In the genomic region with DNA sequence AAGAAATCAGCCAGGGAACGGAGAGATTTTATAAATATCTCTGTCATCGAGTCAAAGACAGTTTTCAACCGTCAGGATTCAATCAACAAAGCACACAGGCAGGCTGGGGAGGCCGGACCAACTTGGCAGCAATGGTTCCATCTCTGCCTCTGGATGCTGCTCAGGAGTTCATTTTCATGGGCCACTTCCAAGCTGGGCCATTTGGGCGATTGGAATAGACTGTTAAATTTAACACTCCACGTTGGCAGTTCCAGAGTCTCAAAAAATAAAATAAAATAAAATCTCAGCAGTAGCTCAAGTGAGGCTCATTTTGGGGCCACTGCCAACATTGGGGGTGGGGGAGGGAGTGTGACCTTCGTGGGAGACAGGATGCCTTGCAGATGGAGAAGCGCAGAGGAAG, we compare ENCODE assay signal across 22 mouse cellular contexts.
DNase-seq lines count a peak whose midpoint lies in the region; ATAC-seq and TF ChIP-seq lines count a peak whose summit lies in the region.
"Had no signal": no experiment of that assay in that cellular context is flagged by ENCODE, and none has a peak within 500 bp of the region (broad histone marks: within the 10 kb centered on the region; RNA-seq: fewer than 3 reads in every experiment).

No protein-coding gene starts in this region.

- no peak for DNase-seq in left cerebral cortex, adult 2 months (ENCODE audit: extremely low spot score in 1 of 2, low spot score in 2 of 2)
- no peak for DNase-seq in left cerebral cortex, postnatal 4 days
- DNase-seq in right cerebral cortex, postnatal 10 days (ENCODE audit: low spot score in 2 of 2): peak; percentile 79 to 86
- no peak for DNase-seq in right cerebral cortex, postnatal 14 days
- no peak for DNase-seq in cerebellum, postnatal 14 days
- DNase-seq: adrenal gland, postnatal 14 days; cerebellum, adult 11 months; cerebellum, adult 9-11 months; kidney, adult 8-10 months; kidney, postnatal 10 days; lung, postnatal 4 days; thymus, adult 18-20 months; thymus, postnatal 36 days had no signal

- H3K27me3 ChIP-seq in forebrain, embryonic 15.5 days: no peaks in the 10 kb centered on the region
- H3K27me3 ChIP-seq in forebrain, embryonic 12.5 days: no peaks in the 10 kb centered on the region; the same call in 1 of the 2 replicates
- no peaks in the 10 kb centered on the region for H3K27me3 ChIP-seq in neural tube, embryonic 15.5 days (replicated peaks)
- H3K27me3 ChIP-seq: hindbrain, embryonic 15.5 days; midbrain, embryonic 15.5 days had no signal

- no peaks in the 10 kb centered on the region for H3K36me3 ChIP-seq in forebrain, embryonic 15.5 days
- no peaks in the 10 kb centered on the region for H3K36me3 ChIP-seq in forebrain, embryonic 12.5 days (replicated peaks)
- H3K36me3 ChIP-seq in neural tube, embryonic 15.5 days: no peaks in the 10 kb centered on the region
- H3K36me3 ChIP-seq: embryonic facial prominence, embryonic 12.5 days; heart, embryonic 10.5 days; hindbrain, embryonic 15.5 days; midbrain, embryonic 15.5 days had no signal

- H3K9ac ChIP-seq in forebrain, embryonic 15.5 days (replicated peaks): no peak overlapping the region
- H3K9ac ChIP-seq in forebrain, embryonic 12.5 days: no peak overlapping the region
- H3K9ac ChIP-seq in neural tube, embryonic 15.5 days (replicated peaks): no peak overlapping the region
- H3K9ac ChIP-seq: embryonic facial prominence, embryonic 12.5 days; hindbrain, embryonic 15.5 days; midbrain, embryonic 15.5 days had no signal

- peak overlapping the region; percentile 50 for H3K27ac ChIP-seq in forebrain, embryonic 15.5 days (replicated peaks)
- H3K27ac ChIP-seq in forebrain, embryonic 12.5 days: no peak overlapping the region
- peak overlapping the region; percentile 81 for H3K27ac ChIP-seq in left cerebral cortex, adult 2 months
- H3K27ac ChIP-seq in neural tube, embryonic 15.5 days (replicated peaks): peak overlapping the region; percentile 38
- H3K27ac ChIP-seq: embryonic facial prominence, embryonic 12.5 days; heart, embryonic 10.5 days; midbrain, embryonic 15.5 days had no signal

- ATAC-seq in forebrain, embryonic 15.5 days (replicated peaks): peak; percentile 41; the same call in 1 of the 2 replicates
- ATAC-seq in forebrain, embryonic 12.5 days (ENCODE audit: low FRiP score): no peak
- ATAC-seq in neural tube, embryonic 15.5 days (ENCODE audit: low FRiP score): no peak
- ATAC-seq: CD4-positive, CD25-positive, alpha-beta regulatory T cell, adult 4 months; midbrain, embryonic 15.5 days had no signal

- no peak overlapping the region for H3K4me3 ChIP-seq in forebrain, embryonic 15.5 days
- H3K4me3 ChIP-seq in forebrain, embryonic 12.5 days (replicated peaks): no peak overlapping the region
- no peak overlapping the region for H3K4me3 ChIP-seq in left cerebral cortex, adult 2 months
- no peak overlapping the region for H3K4me3 ChIP-seq in neural tube, embryonic 15.5 days (replicated peaks)
- H3K4me3 ChIP-seq: embryonic facial prominence, embryonic 12.5 days; heart, embryonic 10.5 days; hindbrain, embryonic 15.5 days; midbrain, embryonic 15.5 days; myocyte had no signal

- H3K4me2 ChIP-seq in forebrain, embryonic 15.5 days (replicated peaks): no peak overlapping the region
- H3K4me2 ChIP-seq in forebrain, embryonic 12.5 days: no peak overlapping the region
- no peak overlapping the region for H3K4me2 ChIP-seq in neural tube, embryonic 15.5 days
- H3K4me2 ChIP-seq: embryonic facial prominence, embryonic 12.5 days; hindbrain, embryonic 15.5 days; midbrain, embryonic 15.5 days had no signal

- no peaks in the 10 kb centered on the region for H3K9me3 ChIP-seq in forebrain, embryonic 15.5 days
- no peaks in the 10 kb centered on the region for H3K9me3 ChIP-seq in forebrain, embryonic 12.5 days
- no peaks in the 10 kb centered on the region for H3K9me3 ChIP-seq in neural tube, embryonic 15.5 days (replicated peaks)
- H3K9me3 ChIP-seq: embryonic facial prominence, embryonic 12.5 days; heart, embryonic 10.5 days; hindbrain, embryonic 15.5 days; midbrain, embryonic 15.5 days had no signal

- intact Hi-C loops in left cerebral cortex, adult 2 months (cut with DNase I): no loop called here
- intact Hi-C loops in left cerebral cortex, postnatal 4 days (cut with DNase I): no loop called here

- WGBS in forebrain, embryonic 15.5 days: 27% methylated on average over 8 of the region's 8 CpGs
- WGBS in forebrain, embryonic 12.5 days: 62% methylated on average over 8 of the region's 8 CpGs
- WGBS in neural tube, embryonic 15.5 days: 53% methylated on average over 8 of the region's 8 CpGs

- peaks cover 29% of the 10 kb centered on the region for H3K4me1 ChIP-seq in forebrain, embryonic 15.5 days
- H3K4me1 ChIP-seq in forebrain, embryonic 12.5 days: peaks cover 26% of the 10 kb centered on the region
- peaks cover 49% of the 10 kb centered on the region for H3K4me1 ChIP-seq in neural tube, embryonic 15.5 days
- H3K4me1 ChIP-seq: embryonic facial prominence, embryonic 12.5 days; heart, embryonic 10.5 days had no signal

- no peak for TF ChIP-seq CTCF in left cerebral cortex, adult 2 months (IDR thresholded peaks at IDR 0.05)

Comparison
In these comparisons a context has a peak if more than half of its experiments do, and no peak if none do; other contexts are left out.
1. DNase-seq: peak in right cerebral cortex, postnatal 10 days (2 of 2); none in left cerebral cortex, adult 2 months (0 of 2), left cerebral cortex, postnatal 4 days (single experiment), right cerebral cortex, postnatal 14 days (single experiment) and cerebellum, postnatal 14 days (0 of 2).